Mouse (Mus musculus) heart, embryonic 12.5 days (tissue): ENCODE measurements around the gene Cyth2. TPM values are rescaled to one million over a fixed set of nuclear protein-coding genes. Genes with fewer than 3 reads are reported as not detected.

ENCODE experiments used
- ATAC-seq: fragments of 200-750 bp; cut with Nextera tagmentation; 2 replicates; pipeline ENCODE4 v1.8.0; 2017; ENCODE audit warnings: moderate TSS enrichment, moderate library complexity; ENCODE audit not compliant: insufficient number of reproducible peaks, low FRiP score
- H3K27ac ChIP-seq: fragments of 300-500 bp; sonication (generic); 2 replicates; pipeline ENCODE4 v1.5.1; 2016; ENCODE audit warnings: mild to moderate bottlenecking, moderate library complexity; ENCODE audit not compliant: poor library complexity, severe bottlenecking
- H3K27me3 ChIP-seq: fragments of 300-500 bp; sonication (generic); replicated peaks from 2 replicates; pipeline ENCODE4 v1.6.1; 2016; ENCODE audit warnings: mild to moderate bottlenecking, moderate library complexity
- H3K36me3 ChIP-seq: fragments of 300-500 bp; sonication (generic); 2 replicates; pipeline ENCODE4 v1.6.1; 2016; ENCODE audit warnings: mild to moderate bottlenecking, moderate library complexity
- H3K4me1 ChIP-seq: fragments of 300-500 bp; sonication (generic); replicated peaks from 2 replicates; pipeline ENCODE4 v1.6.1; 2016; ENCODE audit warnings: mild to moderate bottlenecking
- H3K4me2 ChIP-seq: fragments of 300-500 bp; sonication (generic); 2 replicates; pipeline ENCODE4 v1.6.1; 2016; ENCODE audit warnings: mild to moderate bottlenecking, moderate library complexity
- H3K4me3 ChIP-seq: fragments of 300-500 bp; sonication (generic); 2 replicates; pipeline ENCODE4 v1.5.1; 2016; ENCODE audit warnings: mild to moderate bottlenecking
- H3K9ac ChIP-seq: fragments of 300-500 bp; sonication (generic); 2 replicates; pipeline ENCODE4 v1.6.1; 2016; ENCODE audit warnings: mild to moderate bottlenecking, moderate library complexity
- H3K9me3 ChIP-seq: fragments of 300-500 bp; sonication (generic); replicated peaks from 2 replicates; pipeline ENCODE4 v1.6.1; 2016; ENCODE audit warnings: mild to moderate bottlenecking, moderate library complexity
- WGBS: fragments of 180-500 bp; shearing (Covaris S2); methylation state at CpG from one replicate; pipeline ENCODE4 v1.1.7; 2016; 5-methylcytosine and 5-hydroxymethylcytosine counted together
- polyA plus RNA-seq: library from polyadenylated mRNA; unstranded; fragments of >200 nt; fragmentation: Nextera tagmentation; extraction: Ambion mirVana; gene quantifications from 2 replicates; pipeline ENCODE4 v1.2.1, GENCODE M21; 2016

Cyth2 gene
- polyA plus RNA-seq, 1 experiment from 2014 or later: 108 TPM

DNA sequence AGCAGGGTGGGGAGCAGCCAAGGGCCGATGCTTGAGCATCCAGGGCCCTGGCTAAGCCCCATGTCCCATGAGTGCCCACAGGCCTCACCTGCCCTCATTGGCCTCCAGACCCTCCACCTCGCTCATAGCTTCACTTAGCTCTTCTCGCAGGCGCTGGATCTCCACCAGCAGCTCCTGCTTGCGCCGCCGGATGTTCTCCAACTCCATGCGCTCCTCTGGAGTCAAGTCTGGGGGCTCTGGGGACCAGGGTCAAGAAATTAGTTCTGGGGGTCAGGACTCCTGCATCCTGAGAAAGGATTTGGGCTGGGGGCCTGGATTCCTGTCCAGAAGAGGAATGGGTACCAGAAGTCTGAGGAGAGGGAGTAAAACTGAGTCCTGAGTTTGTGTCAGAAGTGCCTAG lies 1.5 kb downstream of the Cyth2 start:
- Histone ChIP-seq H3K27me3 (0 out of 2 replicates have a peak, but pooled peaks cover 4% of the 10 kb centered on the region), H3K4me2 (peak overlapping the region; percentile 82), H3K9me3 (no peaks in the 10 kb centered on the region), H3K9ac (peak overlapping the region; percentile 98), H3K36me3 (peaks cover 51% of the 10 kb centered on the region), H3K4me3 (peak overlapping the region; percentile 94), H3K4me1 (peaks cover 28% of the 10 kb centered on the region), H3K27ac (no peak overlapping the region)
- no peak for ATAC-seq
- 83% methylated on average over 8 of the region's 8 CpGs for WGBS

- ATAC-seq: no peak
- Histone ChIP-seq H3K27ac (no peak overlapping the region), H3K9ac (no peak overlapping the region), H3K4me2 (no peak overlapping the region), H3K27me3 (no peaks in the 10 kb centered on the region), H3K36me3 (peaks cover 72% of the 10 kb centered on the region), H3K9me3 (no peaks in the 10 kb centered on the region), H3K4me3 (no peak overlapping the region), H3K4me1 (peaks cover 19% of the 10 kb centered on the region)
- 83% methylated on average over 14 of the region's 14 CpGs for whole genome bisulfite sequencing
Observed at GRCm38 (mm10) chr7:45809276-45810075, 4.9 kb downstream of the Cyth2 start.

DNA sequence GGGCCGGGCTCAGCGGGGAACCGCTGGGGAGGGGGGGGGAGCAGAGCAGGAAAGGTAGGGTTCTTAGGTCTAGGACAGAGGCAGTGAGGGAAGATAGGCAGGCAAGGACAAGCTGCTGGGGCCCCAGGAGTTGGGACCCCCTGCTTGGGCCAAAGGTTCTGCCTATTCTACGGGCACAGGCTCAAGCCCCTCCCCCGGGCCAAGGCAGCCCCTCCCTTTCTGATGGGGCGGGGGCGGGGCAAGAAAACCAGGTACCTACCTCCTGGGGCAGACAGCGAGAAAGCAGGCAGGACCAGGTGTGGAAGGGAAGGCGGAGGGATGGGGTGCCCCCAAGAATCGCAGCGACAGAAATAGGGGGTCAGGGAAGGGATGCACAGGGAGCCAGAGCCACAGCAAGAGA lies 5.9 kb downstream of the Cyth2 start:
- WGBS: 64% methylated on average over 11 of the region's 11 CpGs
- ATAC-seq: peak; percentile 43; the same call in 1 of the 2 replicates
- Histone ChIP-seq H3K9me3 (no peaks in the 10 kb centered on the region), H3K27me3 (no peaks in the 10 kb centered on the region), H3K4me2 (no peak overlapping the region), H3K4me3 (no peak overlapping the region), H3K4me1 (peaks cover 19% of the 10 kb centered on the region), H3K27ac (no peak overlapping the region), H3K9ac (no peak overlapping the region), H3K36me3 (peaks cover 72% of the 10 kb centered on the region)

DNA sequence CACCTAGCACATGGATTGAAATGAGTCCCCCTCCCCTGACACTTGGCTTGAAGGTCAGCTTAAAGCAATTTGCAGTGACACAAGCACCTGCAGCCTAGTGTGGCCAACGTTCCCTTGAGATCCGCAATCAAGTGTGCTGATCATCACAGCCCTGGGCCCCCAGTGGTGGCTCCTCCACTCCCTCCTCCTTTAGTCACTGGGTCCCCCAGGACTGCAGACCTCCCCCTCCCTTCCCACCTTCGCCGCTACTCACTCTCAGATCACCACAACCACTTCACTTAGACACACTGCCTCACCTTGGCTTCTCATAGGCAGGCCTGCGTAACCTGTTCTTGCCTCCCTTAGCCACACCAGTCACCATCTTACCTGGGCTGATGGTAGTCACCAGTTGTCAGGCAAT lies 8.4 kb downstream of the Cyth2 start:
- Histone ChIP-seq H3K27ac (no peak overlapping the region), H3K9ac (no peak overlapping the region), H3K4me3 (no peak overlapping the region), H3K36me3 (peaks cover 51% of the 10 kb centered on the region), H3K27me3 (0 out of 2 replicates have a peak, but pooled peaks cover 2% of the 10 kb centered on the region), H3K4me2 (no peak overlapping the region), H3K9me3 (no peaks in the 10 kb centered on the region), H3K4me1 (peaks cover 3% of the 10 kb centered on the region; the same call in 1 of the 2 replicates)
- no peak for ATAC-seq
- WGBS: 59% methylated on average over 5 of the region's 5 CpGs

GRCm38 (mm10) chr7:45802551-45802950 lies 11.8 kb downstream of the Cyth2 start:
- ATAC-seq: no peak
- Histone ChIP-seq H3K36me3 (peaks cover 18% of the 10 kb centered on the region), H3K4me1 (peaks cover 22% of the 10 kb centered on the region), H3K4me2 (no peak overlapping the region), H3K4me3 (no peak overlapping the region), H3K27me3 (peaks cover 34% of the 10 kb centered on the region), H3K9ac (no peak overlapping the region), H3K9me3 (no peaks in the 10 kb centered on the region), H3K27ac (no peak overlapping the region)
- WGBS: 86% methylated on average over 6 of the region's 6 CpGs

GRCm38 (mm10) chr7:45801348-45801747 lies 13.0 kb downstream of the Cyth2 start:
- H3K9ac ChIP-seq: no peak overlapping the region
- peaks cover 5% of the 10 kb centered on the region; the same call in 1 of the 2 replicates for H3K36me3 ChIP-seq
- H3K27me3 ChIP-seq: peaks cover 46% of the 10 kb centered on the region
- WGBS: 3% methylated on average over 12 of the region's 12 CpGs
- peak; percentile 48; the same call in 1 of the 2 replicates for ATAC-seq
- H3K4me3 ChIP-seq: peak overlapping the region; percentile 18
- peak overlapping the region; percentile 58 for H3K4me2 ChIP-seq
- H3K27ac ChIP-seq: no peak overlapping the region
- no peaks in the 10 kb centered on the region for H3K9me3 ChIP-seq
- H3K4me1 ChIP-seq: peaks cover 26% of the 10 kb centered on the region

DNA sequence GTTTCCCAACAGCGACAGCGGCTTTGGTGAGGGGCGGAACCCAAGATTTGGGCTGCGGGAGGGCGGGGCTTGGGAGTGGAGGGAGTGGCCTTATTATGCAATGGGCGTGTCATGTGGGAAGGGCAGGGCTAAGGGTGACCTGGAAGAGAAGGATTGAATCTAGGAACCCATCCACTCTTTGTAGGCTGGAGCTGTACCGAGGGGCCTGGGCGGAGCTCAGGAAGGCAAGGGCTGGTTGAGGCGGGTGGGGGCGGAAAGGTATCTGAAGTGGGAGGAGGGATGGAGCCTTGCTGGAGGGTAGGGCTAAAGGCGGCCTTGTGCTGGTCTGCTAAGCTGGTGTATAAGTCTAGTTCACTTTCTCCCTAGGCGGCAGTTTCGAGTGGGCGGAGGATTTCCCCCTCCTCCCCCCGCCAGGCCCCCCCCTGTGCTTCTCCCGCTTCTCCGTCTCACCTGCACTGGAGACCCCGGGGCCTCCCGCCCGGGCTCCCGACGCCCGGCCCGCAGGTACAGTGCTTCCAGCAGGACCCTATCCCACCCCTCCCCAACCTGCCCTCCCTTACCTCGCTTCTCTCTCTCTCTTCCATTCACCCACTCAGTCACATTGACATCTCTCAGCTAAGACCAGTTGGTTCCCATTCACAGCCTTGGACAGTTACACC lies 13.7 kb downstream of the Cyth2 start:
- peak; percentile 58 for ATAC-seq
- no peak overlapping the region for H3K27ac ChIP-seq
- H3K4me2 ChIP-seq: peak overlapping the region; percentile 58
- no peak overlapping the region for H3K9ac ChIP-seq
- no peaks in the 10 kb centered on the region for H3K36me3 ChIP-seq
- WGBS: 7% methylated on average over 24 of the region's 25 CpGs
- peak overlapping the region; percentile 18 for H3K4me3 ChIP-seq
- no peaks in the 10 kb centered on the region for H3K9me3 ChIP-seq
- H3K27me3 ChIP-seq: peaks cover 52% of the 10 kb centered on the region
- peaks cover 26% of the 10 kb centered on the region for H3K4me1 ChIP-seq

- Histone ChIP-seq H3K27ac (no peak overlapping the region), H3K36me3 (no peaks in the 10 kb centered on the region), H3K9ac (no peak overlapping the region), H3K4me3 (peak overlapping the region; percentile 18; the same call in 1 of the 2 replicates), H3K27me3 (peaks cover 59% of the 10 kb centered on the region), H3K4me1 (peaks cover 26% of the 10 kb centered on the region), H3K4me2 (peak overlapping the region; percentile 58), H3K9me3 (no peaks in the 10 kb centered on the region)
- WGBS: 32% methylated on average over 7 of the region's 7 CpGs
- no peak for ATAC-seq
Observed at GRCm38 (mm10) chr7:45800001-45800400, 14.4 kb downstream of the Cyth2 start.

- Histone ChIP-seq H3K4me1 (peaks cover 26% of the 10 kb centered on the region), H3K4me3 (peak overlapping the region; percentile 53), H3K27ac (no peak overlapping the region), H3K4me2 (peak overlapping the region; percentile 84), H3K9ac (no peak overlapping the region), H3K27me3 (peaks cover 70% of the 10 kb centered on the region), H3K9me3 (no peaks in the 10 kb centered on the region), H3K36me3 (no peaks in the 10 kb centered on the region)
- WGBS: 45% methylated on average over 7 of the region's 7 CpGs
- ATAC-seq: no peak
Observed at GRCm38 (mm10) chr7:45798931-45799330, 15.4 kb downstream of the Cyth2 start.

GRCm38 (mm10) chr7:45798511-45798836 lies 15.9 kb downstream of the Cyth2 start:
- peak overlapping the region; percentile 53 for H3K4me3 ChIP-seq
- H3K9me3 ChIP-seq: no peaks in the 10 kb centered on the region
- WGBS: 1% methylated on average over 19 of the region's 19 CpGs
- no peaks in the 10 kb centered on the region for H3K36me3 ChIP-seq
- peaks cover 26% of the 10 kb centered on the region for H3K4me1 ChIP-seq
- peak overlapping the region; percentile 67 for H3K9ac ChIP-seq
- H3K4me2 ChIP-seq: peak overlapping the region; percentile 84
- no peak overlapping the region for H3K27ac ChIP-seq
- no peak for ATAC-seq
- peaks cover 74% of the 10 kb centered on the region for H3K27me3 ChIP-seq

DNA sequence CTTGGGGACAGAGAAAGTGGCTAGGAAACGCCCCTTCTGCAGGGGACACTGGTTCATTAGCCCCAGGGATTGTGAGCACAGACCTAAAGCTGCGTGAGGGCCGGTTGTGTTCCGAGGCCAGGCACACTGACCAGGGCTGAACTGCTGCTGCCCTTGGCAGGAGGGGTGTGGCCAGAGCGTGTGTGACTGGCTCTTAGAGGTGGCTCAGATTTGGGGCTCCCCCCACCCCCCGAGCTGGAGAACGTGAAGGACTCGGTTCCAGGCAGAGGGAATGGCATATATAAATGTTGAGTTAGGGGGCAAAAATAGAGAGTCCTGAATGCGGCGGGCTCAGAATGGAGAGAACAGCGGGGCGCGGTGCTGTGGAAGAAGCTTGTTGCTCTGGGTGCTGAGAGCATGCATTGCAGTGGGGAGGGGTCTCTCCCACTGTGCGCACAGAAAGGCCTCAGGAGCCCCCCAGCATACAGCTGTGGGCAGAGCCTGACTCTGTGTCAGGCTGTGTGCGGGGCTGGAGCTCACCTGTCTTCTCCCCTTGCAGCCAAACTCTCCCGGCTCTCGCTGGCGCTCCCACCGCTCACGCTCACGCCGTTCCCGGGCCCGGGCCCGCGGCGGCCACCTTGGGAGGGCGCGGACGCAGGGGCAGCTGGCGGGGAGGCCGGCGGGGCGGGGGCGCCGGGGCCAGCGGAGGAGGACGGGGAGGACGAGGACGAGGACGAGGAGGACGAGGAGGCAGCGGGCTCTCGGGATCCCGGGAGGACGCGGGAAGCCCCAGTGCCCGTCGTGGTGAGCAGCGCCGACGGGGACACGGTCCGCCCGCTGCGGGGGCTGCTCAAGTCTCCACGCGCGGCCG lies 16.5 kb downstream of the Cyth2 start:
- no peaks in the 10 kb centered on the region for H3K36me3 ChIP-seq
- peak overlapping the region; percentile 53 for H3K4me3 ChIP-seq
- peak overlapping the region; percentile 67 for H3K9ac ChIP-seq
- no peaks in the 10 kb centered on the region for H3K9me3 ChIP-seq
- no peak overlapping the region for H3K27ac ChIP-seq
- H3K4me2 ChIP-seq: peak overlapping the region; percentile 84
- H3K4me1 ChIP-seq: peaks cover 26% of the 10 kb centered on the region
- peaks cover 80% of the 10 kb centered on the region for H3K27me3 ChIP-seq
- WGBS: 1% methylated on average over 57 of the region's 60 CpGs
- no peak for ATAC-seq
